Mouse (Mus musculus) liver, embryonic 12.5 days (tissue): ENCODE results near the gene Kdelc2. TPM values are rescaled to one million over a fixed set of nuclear protein-coding genes. Genes with fewer than 3 reads are reported as not detected.

Experiments used
- ATAC-seq: fragments of 200-750 bp; cut with Nextera tagmentation; 2 replicates; pipeline ENCODE4 v1.8.0; 2017; ENCODE audit warnings: moderate number of reproducible peaks, mild to moderate bottlenecking, moderate library complexity
- H3K27ac ChIP-seq: fragments of 300-500 bp; sonication (generic); 2 replicates; pipeline ENCODE4 v1.5.1; 2016; ENCODE audit warnings: mild to moderate bottlenecking
- H3K27me3 ChIP-seq: fragments of 300-500 bp; sonication (generic); replicated peaks from 2 replicates; pipeline ENCODE4 v1.6.1; 2016; ENCODE audit warnings: mild to moderate bottlenecking, moderate library complexity
- H3K36me3 ChIP-seq: fragments of 300-500 bp; sonication (generic); 2 replicates; pipeline ENCODE4 v1.6.1; 2016; ENCODE audit warnings: mild to moderate bottlenecking, moderate library complexity
- H3K4me1 ChIP-seq: fragments of 300-500 bp; sonication (generic); 2 replicates; pipeline ENCODE4 v1.6.1; 2016
- H3K4me2 ChIP-seq: fragments of 300-500 bp; sonication (generic); 2 replicates; pipeline ENCODE4 v1.6.1; 2016; ENCODE audit warnings: mild to moderate bottlenecking, moderate library complexity
- H3K4me3 ChIP-seq: fragments of 300-500 bp; sonication (generic); 2 replicates; pipeline ENCODE4 v1.5.1; 2016; ENCODE audit warnings: mild to moderate bottlenecking, moderate library complexity
- H3K9ac ChIP-seq: fragments of 300-500 bp; sonication (generic); 2 replicates; pipeline ENCODE4 v1.6.1; 2016; ENCODE audit warnings: mild to moderate bottlenecking, moderate library complexity
- H3K9me3 ChIP-seq: fragments of 300-500 bp; sonication (generic); replicated peaks from 2 replicates; pipeline ENCODE4 v1.6.1; 2016; ENCODE audit warnings: mild to moderate bottlenecking, moderate library complexity
- WGBS: fragments of 180-500 bp; shearing (Covaris S2); methylation state at CpG from one replicate; pipeline ENCODE4 v1.1.7; 2016; ENCODE audit not compliant: insufficient replicate concordance; 5-methylcytosine and 5-hydroxymethylcytosine counted together
- polyA plus RNA-seq: library from polyadenylated mRNA; unstranded; fragments of >200 nt; fragmentation: Nextera tagmentation; extraction: Ambion mirVana; gene quantifications from 2 replicates; pipeline ENCODE4 v1.2.1, GENCODE M21; 2016

The Kdelc2 gene
- polyA plus RNA-seq, 1 experiment from 2014 or later: 7.3 TPM

DNA sequence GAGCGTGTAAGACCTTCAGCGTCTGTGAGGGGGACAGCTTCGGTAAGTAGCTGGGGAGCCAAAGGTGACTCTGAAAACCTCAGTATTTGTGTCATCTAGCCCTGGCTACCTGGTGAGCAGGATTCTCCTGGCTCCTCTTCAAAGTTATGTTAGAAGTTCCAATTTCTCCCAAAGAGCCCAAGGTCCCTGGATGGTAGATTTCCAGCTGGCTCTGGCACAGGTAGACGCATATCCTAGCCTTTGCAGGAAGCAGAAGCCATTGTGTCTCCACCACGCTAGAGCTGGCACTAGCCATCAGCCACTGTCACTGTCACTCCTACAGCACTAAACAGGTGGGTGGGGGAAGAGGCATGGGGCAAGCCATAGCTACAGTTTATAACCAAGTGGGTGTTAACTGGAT is 30.7 kb upstream of the Kdelc2 start:
- Histone ChIP-seq H3K9me3 (no peaks in the 10 kb centered on the region), H3K36me3 (no peaks in the 10 kb centered on the region), H3K4me3 (no peak overlapping the region), H3K27me3 (no peaks in the 10 kb centered on the region), H3K27ac (no peak overlapping the region), H3K4me2 (no peak overlapping the region), H3K4me1 (no peaks in the 10 kb centered on the region), H3K9ac (no peak overlapping the region)
- 75% methylated on average over 5 of the region's 5 CpGs for WGBS
- ATAC-seq: no peak

DNA sequence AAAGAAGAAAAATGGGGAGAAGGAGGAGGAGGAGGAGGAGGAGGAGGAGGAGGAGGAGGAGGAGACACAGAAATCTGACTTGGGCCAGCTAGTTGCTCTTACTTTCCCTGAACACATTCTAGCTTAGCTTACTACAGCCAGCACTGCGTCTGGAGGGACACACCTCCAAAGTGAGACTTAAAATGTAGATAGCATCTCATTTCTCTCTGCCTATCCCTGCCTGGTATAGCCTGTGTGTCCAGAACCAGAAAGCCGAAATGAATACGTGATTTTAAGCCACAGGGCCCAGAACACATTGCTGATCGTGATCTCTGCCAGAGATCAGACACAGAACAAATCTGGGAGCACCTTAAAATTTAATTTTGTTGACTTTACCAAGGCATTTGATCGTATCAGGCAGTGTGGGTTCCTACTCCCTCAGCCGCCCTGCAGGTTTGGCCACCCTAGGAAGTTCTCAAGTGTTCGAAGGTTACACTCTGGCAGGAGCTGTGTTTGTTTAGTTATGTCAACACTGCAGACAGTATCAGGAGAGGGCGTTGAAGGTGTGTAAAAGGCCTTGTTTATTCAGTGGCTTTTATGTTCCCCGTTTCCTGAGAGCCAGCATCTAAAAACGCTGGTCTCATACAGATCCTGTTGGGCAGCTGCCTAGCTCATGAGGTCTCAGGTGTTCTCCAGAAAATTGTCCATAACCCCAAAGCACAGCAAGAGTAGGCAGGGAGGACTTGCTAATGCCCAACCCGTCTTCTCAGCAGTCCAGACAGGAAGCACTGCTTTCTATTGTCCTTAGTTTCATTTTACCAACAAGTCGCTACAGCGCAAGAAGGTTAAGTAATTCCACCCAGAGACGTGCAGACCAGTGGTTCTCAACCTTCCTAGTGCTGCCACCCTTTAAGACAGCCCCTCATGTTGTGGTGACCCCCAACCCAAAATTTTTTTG is 27.3 kb upstream of the Kdelc2 start:
- H3K27ac ChIP-seq: peak overlapping the region; percentile 52; the same call in 1 of the 2 replicates
- no peaks in the 10 kb centered on the region for H3K9me3 ChIP-seq
- 49% methylated on average over 14 of the region's 14 CpGs for WGBS
- ATAC-seq: peak; percentile 80
- peak overlapping the region; percentile 30 for H3K4me2 ChIP-seq
- no peaks in the 10 kb centered on the region for H3K36me3 ChIP-seq
- no peaks in the 10 kb centered on the region for H3K4me1 ChIP-seq
- no peak overlapping the region for H3K9ac ChIP-seq
- H3K27me3 ChIP-seq: no peaks in the 10 kb centered on the region
- no peak overlapping the region for H3K4me3 ChIP-seq

DNA sequence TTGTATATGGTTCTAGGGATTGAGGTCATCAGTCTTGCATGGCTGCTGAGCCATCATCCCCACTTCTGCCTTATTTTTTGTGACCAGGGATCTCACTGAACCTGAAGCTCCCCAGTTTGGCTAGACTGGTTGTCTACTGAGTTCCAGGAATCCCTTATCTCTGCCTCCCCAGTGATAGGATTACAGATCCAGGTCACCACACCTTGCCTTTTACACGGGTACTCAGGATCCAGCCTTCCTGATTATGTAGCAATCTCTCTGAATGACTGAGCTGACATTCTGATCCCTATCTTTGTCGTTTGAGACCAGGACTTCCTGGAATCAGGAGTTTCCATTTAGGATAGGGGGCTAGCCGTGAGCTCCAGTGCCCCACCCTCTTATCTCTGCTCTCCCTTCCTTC is 12.5 kb upstream of the Kdelc2 start:
- no peak for ATAC-seq
- Histone ChIP-seq H3K4me3 (no peak overlapping the region), H3K36me3 (no peaks in the 10 kb centered on the region), H3K4me2 (no peak overlapping the region), H3K27ac (no peak overlapping the region), H3K9me3 (no peaks in the 10 kb centered on the region), H3K9ac (no peak overlapping the region), H3K4me1 (no peaks in the 10 kb centered on the region), H3K27me3 (no peaks in the 10 kb centered on the region)
- WGBS: 15% methylated on average over 3 of the region's 3 CpGs

DNA sequence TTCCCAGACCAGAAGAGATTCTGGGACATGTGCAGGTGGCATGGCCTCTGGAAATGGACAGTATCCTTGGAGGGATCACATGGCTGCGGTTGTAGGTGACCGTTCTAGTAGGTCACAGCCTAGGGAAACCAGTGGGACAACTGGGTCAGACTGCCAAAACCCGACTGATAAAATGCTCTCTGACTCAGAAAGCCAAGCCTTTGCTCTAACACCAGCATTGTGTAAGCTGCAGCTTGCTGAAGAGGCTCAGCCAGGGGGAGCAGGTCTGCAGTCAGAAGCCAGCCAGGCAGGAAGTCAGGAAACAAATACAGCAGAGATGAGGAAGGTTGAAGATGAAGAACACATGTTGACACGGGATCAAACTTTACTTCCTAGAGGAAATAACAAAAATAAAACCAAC is 7.9 kb upstream of the Kdelc2 start:
- ATAC-seq: no peak
- 56% methylated on average over 4 of the region's 4 CpGs for WGBS

DNA sequence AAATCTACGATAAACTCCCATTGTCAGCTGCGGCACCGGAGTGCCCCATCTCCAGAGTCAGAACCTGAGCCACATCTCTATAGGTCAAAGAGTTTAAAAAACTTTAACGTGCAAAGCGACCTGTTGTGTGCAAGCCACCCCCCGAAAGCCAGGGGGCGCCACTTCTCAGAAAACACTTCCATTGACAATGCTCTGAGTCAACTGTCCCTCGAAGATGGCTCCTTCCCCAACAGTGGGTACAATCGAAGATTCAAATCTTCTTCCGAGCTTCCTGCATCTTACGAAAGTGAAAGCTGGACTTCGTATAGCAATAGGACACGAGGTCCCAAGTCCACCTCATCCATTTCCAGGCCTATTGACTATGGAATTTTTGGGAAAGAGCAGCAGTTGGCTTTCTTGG is 7.0 kb upstream of the Kdelc2 start:
- Histone ChIP-seq H3K4me1 (0 out of 2 replicates have a peak, but pooled peaks cover 5% of the 10 kb centered on the region), H3K36me3 (no peaks in the 10 kb centered on the region), H3K27ac (no peak overlapping the region), H3K9ac (no peak overlapping the region), H3K4me2 (no peak overlapping the region), H3K27me3 (no peaks in the 10 kb centered on the region), H3K9me3 (no peaks in the 10 kb centered on the region), H3K4me3 (no peak overlapping the region)
- WGBS: 66% methylated on average over 13 of the region's 13 CpGs
- no peak for ATAC-seq

More for the DNA sequence above, 7.9 kb upstream of the Kdelc2 start:
- Histone ChIP-seq H3K4me3 (no peak overlapping the region), H3K9ac (no peak overlapping the region), H3K36me3 (no peaks in the 10 kb centered on the region), H3K9me3 (no peaks in the 10 kb centered on the region), H3K4me2 (no peak overlapping the region), H3K4me1 (0 out of 2 replicates have a peak, but pooled peaks cover 5% of the 10 kb centered on the region), H3K27me3 (no peaks in the 10 kb centered on the region), H3K27ac (no peak overlapping the region)

DNA sequence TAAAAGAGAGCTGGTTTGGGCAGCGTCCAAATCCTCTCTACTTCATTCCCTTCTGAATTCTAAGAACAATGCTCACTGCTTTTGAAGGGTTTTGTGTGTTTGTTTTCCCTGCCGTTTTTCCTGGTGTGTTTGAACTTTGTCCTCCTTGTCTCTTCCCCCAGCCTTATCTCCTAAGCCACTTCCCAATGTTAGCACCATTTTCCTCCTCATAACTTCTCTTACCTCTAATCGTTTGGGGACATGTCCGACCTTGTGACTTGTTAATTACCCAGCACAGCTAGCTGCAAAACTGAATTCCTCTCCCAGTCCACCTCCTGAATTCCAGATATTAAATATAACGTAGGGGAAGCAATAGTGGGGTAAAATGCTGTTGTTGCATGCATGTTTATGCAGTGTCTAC is 6.2 kb upstream of the Kdelc2 start:
- ATAC-seq: no peak
- no peak overlapping the region for H3K4me2 ChIP-seq
- no peak overlapping the region for H3K27ac ChIP-seq
- H3K27me3 ChIP-seq: peaks cover 3% of the 10 kb centered on the region; the same call in 1 of the 2 replicates
- no peaks in the 10 kb centered on the region for H3K9me3 ChIP-seq
- no peak overlapping the region for H3K4me3 ChIP-seq
- H3K36me3 ChIP-seq: no peaks in the 10 kb centered on the region
- H3K9ac ChIP-seq: no peak overlapping the region
- 0 out of 2 replicates have a peak, but pooled peaks cover 5% of the 10 kb centered on the region for H3K4me1 ChIP-seq
- 46% methylated on average over 5 of the region's 5 CpGs for WGBS

DNA sequence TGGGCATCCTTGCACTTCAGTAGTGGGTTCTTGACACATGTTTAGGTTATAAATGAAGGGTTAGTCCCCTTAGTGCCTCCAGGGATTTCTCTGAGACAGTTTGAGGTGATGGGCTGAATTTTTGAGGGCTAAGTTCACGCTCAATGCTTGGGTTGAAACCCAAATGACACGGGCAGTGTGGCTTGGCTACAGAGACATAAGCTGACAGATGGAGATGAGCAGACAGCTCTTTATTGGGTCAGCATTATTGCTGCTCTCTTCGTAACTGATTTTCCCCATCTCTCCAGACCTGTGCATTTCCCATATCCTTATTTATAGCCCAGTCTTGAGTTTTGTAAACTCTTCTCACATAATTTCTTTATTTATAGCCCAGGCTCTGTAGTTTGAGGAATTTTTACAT is 5.7 kb upstream of the Kdelc2 start:
- Histone ChIP-seq H3K9ac (no peak overlapping the region), H3K9me3 (no peaks in the 10 kb centered on the region), H3K4me3 (no peak overlapping the region), H3K27me3 (peaks cover 8% of the 10 kb centered on the region; the same call in 1 of the 2 replicates), H3K4me1 (0 out of 2 replicates have a peak, but pooled peaks cover 5% of the 10 kb centered on the region), H3K36me3 (no peaks in the 10 kb centered on the region), H3K27ac (no peak overlapping the region), H3K4me2 (no peak overlapping the region)
- ATAC-seq: no peak
- WGBS: 53% methylated on average over 3 of the region's 3 CpGs

DNA sequence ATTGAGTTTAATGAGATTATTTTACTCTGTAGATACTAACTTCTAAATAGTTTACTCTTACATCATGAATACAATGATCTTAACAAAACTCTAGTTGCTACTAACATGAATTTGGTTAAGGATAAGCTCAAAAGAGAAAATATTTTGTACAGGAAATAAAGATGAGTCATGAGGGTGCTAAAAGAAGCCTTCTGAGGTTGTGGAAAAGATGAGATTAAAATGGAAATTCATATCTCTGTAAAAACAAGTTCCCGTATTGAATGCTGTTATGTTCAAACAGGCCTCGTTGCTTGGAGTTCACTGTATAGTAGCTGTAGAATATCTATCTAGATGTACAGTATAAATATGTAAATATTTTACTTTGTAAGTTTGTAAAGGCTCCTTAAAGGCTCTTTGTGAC is 3.2 kb upstream of the Kdelc2 start:
- H3K9ac ChIP-seq: no peak overlapping the region
- H3K4me2 ChIP-seq: no peak overlapping the region
- peaks cover 16% of the 10 kb centered on the region for H3K4me1 ChIP-seq
- peaks cover 23% of the 10 kb centered on the region for H3K27me3 ChIP-seq
- H3K27ac ChIP-seq: no peak overlapping the region
- WGBS: 32% methylated on average over 2 of the region's 2 CpGs
- no peak for ATAC-seq
- H3K4me3 ChIP-seq: no peak overlapping the region
- H3K36me3 ChIP-seq: no peaks in the 10 kb centered on the region
- no peaks in the 10 kb centered on the region for H3K9me3 ChIP-seq

DNA sequence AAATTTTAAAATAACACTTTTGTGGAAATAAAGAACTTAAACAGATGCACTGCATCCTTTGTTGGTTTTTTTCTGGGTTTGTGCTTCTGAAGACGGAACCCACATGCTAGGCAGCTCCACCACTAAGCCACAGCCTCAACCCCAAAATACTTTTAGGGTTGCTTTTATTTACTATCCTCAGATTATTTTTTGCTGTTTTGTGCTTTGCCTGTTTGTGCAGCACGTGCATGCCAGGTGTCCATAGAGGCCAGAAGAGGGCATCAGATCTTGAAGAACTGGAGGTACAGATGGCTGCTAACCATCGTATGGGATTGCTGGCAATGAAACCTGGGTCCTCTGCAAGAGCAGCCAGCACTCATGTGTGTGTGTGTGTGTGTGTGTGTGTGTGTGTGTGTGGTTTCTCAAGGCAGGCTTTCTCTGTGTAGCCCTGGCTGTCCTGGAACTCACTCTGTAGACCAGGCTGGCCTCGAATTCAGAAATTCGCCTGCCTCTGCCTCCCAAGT is 2.7 kb upstream of the Kdelc2 start:
- 68% methylated on average over 5 of the region's 5 CpGs for WGBS
- H3K36me3 ChIP-seq: no peaks in the 10 kb centered on the region

DNA sequence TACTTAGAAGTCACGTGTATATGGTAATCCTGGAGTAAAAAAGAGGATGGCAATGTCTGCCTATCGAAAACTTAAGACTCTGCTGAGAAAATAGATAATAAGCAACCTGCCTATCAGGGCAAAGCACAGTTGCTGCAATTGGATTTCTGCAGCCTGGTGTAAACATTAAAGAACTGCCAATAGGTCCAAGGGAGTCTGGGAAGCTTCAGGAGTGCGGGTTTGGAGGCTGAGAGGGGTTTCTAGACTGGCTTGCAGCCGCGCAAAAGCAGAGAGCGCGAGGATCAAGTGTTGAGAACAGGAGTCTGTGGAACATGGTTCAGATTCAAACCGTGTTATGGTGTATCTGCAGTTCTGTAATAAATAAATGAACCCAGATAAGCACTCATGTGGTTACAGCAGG is 1.0 kb downstream of the Kdelc2 start:
- peak overlapping the region; percentile 70 for H3K9ac ChIP-seq
- H3K27me3 ChIP-seq: peaks cover 23% of the 10 kb centered on the region
- H3K27ac ChIP-seq: peak overlapping the region; percentile 81; the same call in 1 of the 2 replicates
- H3K4me1 ChIP-seq: peaks cover 11% of the 10 kb centered on the region
- H3K4me3 ChIP-seq: peak overlapping the region; percentile 67
- 26% methylated on average over 8 of the region's 8 CpGs for WGBS
- 0 out of 2 replicates have a peak, but pooled peaks cover 3% of the 10 kb centered on the region for H3K36me3 ChIP-seq
- H3K9me3 ChIP-seq: no peaks in the 10 kb centered on the region
- peak; percentile 3 for ATAC-seq
- H3K4me2 ChIP-seq: peak overlapping the region; percentile 83

More for the DNA sequence above, 2.7 kb upstream of the Kdelc2 start:
- Histone ChIP-seq H3K4me3 (no peak overlapping the region), H3K27ac (no peak overlapping the region), H3K9ac (no peak overlapping the region), H3K4me2 (no peak overlapping the region), H3K27me3 (peaks cover 23% of the 10 kb centered on the region), H3K9me3 (no peaks in the 10 kb centered on the region), H3K4me1 (peaks cover 16% of the 10 kb centered on the region)
- no peak for ATAC-seq

DNA sequence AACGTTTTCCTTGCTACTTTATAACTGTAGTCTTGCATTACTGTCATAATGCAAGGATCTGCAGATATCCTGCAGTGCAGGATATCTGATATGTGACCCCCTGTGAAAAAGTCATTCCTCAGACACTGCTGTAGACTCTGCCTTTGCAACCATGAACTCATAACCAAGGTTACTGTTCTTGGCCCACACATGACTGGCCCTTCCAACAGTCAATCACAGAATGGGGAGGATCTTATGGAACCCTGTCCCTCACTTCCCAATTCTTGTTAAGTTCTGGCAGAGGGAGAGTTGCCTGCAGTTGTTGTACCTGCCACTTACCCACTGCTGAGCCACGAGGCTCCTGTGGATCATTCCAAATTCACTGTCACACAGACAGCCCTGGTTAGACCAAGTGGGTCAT is 3.6 kb downstream of the Kdelc2 start:
- no peaks in the 10 kb centered on the region for H3K9me3 ChIP-seq
- H3K4me1 ChIP-seq: peaks cover 11% of the 10 kb centered on the region
- H3K4me3 ChIP-seq: no peak overlapping the region
- H3K27me3 ChIP-seq: peaks cover 22% of the 10 kb centered on the region
- H3K27ac ChIP-seq: no peak overlapping the region
- no peak overlapping the region for H3K4me2 ChIP-seq
- 0 out of 2 replicates have a peak, but pooled peaks cover 6% of the 10 kb centered on the region for H3K36me3 ChIP-seq
- 43% methylated on average over 2 of the region's 2 CpGs for WGBS
- no peak overlapping the region for H3K9ac ChIP-seq
- ATAC-seq: no peak

DNA sequence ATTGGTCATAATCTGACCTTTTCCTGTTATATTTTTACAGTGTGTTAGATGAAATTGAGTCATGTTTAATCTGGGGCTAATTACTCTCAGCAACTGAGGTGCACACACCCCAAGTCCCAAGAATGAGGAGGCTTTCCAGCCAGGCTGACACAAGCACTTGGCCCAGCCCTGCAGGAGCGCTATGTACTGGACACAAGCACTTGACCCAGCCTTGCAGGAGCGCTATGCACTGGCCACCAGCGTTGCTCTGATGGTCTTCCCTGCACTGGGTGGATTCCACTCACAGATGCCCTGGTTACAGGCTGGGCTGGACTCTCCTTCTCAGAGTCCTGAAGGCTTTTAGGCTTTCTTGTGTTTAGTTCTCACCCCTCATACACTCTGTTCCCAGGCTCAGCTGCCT is 5.3 kb downstream of the Kdelc2 start:
- Histone ChIP-seq H3K27ac (no peak overlapping the region), H3K27me3 (peaks cover 9% of the 10 kb centered on the region), H3K4me3 (no peak overlapping the region), H3K4me2 (no peak overlapping the region), H3K4me1 (peaks cover 8% of the 10 kb centered on the region), H3K9me3 (no peaks in the 10 kb centered on the region), H3K36me3 (0 out of 2 replicates have a peak, but pooled peaks cover 6% of the 10 kb centered on the region), H3K9ac (no peak overlapping the region)
- no peak for ATAC-seq
- WGBS: 78% methylated on average over 3 of the region's 3 CpGs
